Mouse (Mus musculus): Measurements from ENCODE around the gene Cyp26a1. TPM values are rescaled to one million over a fixed set of nuclear protein-coding genes. Genes with fewer than 3 reads are reported as not detected.

Cyp26a1 gene
- polyA plus RNA-seq, 1 experiment: 2.3 TPM

GRCm38 (mm10) chr19:37705722-37706121, 8.1 kb downstream of the Cyp26a1 start:
- DNase-seq: no peak
- WGBS: 89% methylated on average over 5 of the region's 5 CpGs
- H3K27ac ChIP-seq (ENCODE audit: control insufficient read depth, insufficient read depth, low read length): no peak overlapping the region
- H3K27me3 ChIP-seq (ENCODE audit: control insufficient read depth, insufficient read depth, low read length): no peaks in the 10 kb centered on the region
- TF ChIP-seq POLR2A (IDR thresholded peaks at IDR 0.05; ENCODE audit: control insufficient read depth, extremely low read depth, insufficient read depth, low read length, poor library complexity) (no peak), CTCF (IDR thresholded peaks at IDR 0.05; ENCODE audit: borderline replicate concordance, control insufficient read depth, extremely low read depth, insufficient read depth, low read length, poor library complexity) (no peak)
- no peak overlapping the region for H3K4me3 ChIP-seq (ENCODE audit: control insufficient read depth, insufficient read depth, low read length)
- H3K36me3 ChIP-seq (ENCODE audit: control insufficient read depth, insufficient read depth, low read length): no peaks in the 10 kb centered on the region
- H3K4me1 ChIP-seq (replicated peaks; ENCODE audit: control insufficient read depth, insufficient read depth, low read length): no peaks in the 10 kb centered on the region

- TF ChIP-seq CTCF (IDR thresholded peaks at IDR 0.05; ENCODE audit: borderline replicate concordance, control insufficient read depth, extremely low read depth, insufficient read depth, low read length, poor library complexity) (no peak), POLR2A (IDR thresholded peaks at IDR 0.05; ENCODE audit: control insufficient read depth, extremely low read depth, insufficient read depth, low read length, poor library complexity) (no peak)
- 88% methylated on average over 10 of the region's 10 CpGs for WGBS
Observed at GRCm38 (mm10) chr19:37714681-37715080, 17.1 kb downstream of the Cyp26a1 start.

DNA sequence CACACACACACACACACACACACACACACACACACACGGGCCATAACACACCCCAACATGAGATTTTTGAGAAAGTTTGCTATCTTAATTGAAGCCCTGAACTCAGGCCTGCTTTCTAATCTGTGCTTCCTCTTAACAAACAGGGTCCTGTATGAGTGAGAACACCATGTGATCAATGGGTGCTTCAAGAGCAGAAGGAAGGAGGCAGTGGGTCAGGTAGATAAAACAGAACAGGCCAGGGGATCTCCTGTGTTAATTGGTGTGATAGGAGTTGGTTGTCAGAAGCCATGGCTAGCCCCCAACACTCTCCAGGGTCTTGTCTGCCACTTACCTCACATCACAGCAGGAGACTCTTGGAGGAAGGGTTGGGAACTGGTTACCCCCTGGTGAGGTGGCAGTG, 18.4 kb downstream of the Cyp26a1 start:
- no peaks in the 10 kb centered on the region for H3K27me3 ChIP-seq (ENCODE audit: control insufficient read depth, insufficient read depth, low read length)
- H3K36me3 ChIP-seq (ENCODE audit: control insufficient read depth, insufficient read depth, low read length): no peaks in the 10 kb centered on the region
- 77% methylated on average over 1 of the region's 1 CpGs for WGBS
- no peak for TF ChIP-seq CTCF (IDR thresholded peaks at IDR 0.05; ENCODE audit: borderline replicate concordance, control insufficient read depth, extremely low read depth, insufficient read depth, low read length, poor library complexity)
- no peak for TF ChIP-seq POLR2A (IDR thresholded peaks at IDR 0.05; ENCODE audit: control insufficient read depth, extremely low read depth, insufficient read depth, low read length, poor library complexity)
- H3K27ac ChIP-seq (ENCODE audit: control insufficient read depth, insufficient read depth, low read length): no peak overlapping the region
- DNase-seq: no peak
- no peaks in the 10 kb centered on the region for H3K4me1 ChIP-seq (replicated peaks; ENCODE audit: control insufficient read depth, insufficient read depth, low read length)
- no peak overlapping the region for H3K4me3 ChIP-seq (ENCODE audit: control insufficient read depth, insufficient read depth, low read length)

More at GRCm38 (mm10) chr19:37714681-37715080, 17.1 kb downstream of the Cyp26a1 start:
- Histone ChIP-seq H3K4me1 (replicated peaks; ENCODE audit: control insufficient read depth, insufficient read depth, low read length) (no peaks in the 10 kb centered on the region), H3K4me3 (ENCODE audit: control insufficient read depth, insufficient read depth, low read length) (no peak overlapping the region), H3K27ac (ENCODE audit: control insufficient read depth, insufficient read depth, low read length) (no peak overlapping the region), H3K27me3 (ENCODE audit: control insufficient read depth, insufficient read depth, low read length) (no peaks in the 10 kb centered on the region), H3K36me3 (ENCODE audit: control insufficient read depth, insufficient read depth, low read length) (no peaks in the 10 kb centered on the region)
- DNase-seq: no peak

DNA sequence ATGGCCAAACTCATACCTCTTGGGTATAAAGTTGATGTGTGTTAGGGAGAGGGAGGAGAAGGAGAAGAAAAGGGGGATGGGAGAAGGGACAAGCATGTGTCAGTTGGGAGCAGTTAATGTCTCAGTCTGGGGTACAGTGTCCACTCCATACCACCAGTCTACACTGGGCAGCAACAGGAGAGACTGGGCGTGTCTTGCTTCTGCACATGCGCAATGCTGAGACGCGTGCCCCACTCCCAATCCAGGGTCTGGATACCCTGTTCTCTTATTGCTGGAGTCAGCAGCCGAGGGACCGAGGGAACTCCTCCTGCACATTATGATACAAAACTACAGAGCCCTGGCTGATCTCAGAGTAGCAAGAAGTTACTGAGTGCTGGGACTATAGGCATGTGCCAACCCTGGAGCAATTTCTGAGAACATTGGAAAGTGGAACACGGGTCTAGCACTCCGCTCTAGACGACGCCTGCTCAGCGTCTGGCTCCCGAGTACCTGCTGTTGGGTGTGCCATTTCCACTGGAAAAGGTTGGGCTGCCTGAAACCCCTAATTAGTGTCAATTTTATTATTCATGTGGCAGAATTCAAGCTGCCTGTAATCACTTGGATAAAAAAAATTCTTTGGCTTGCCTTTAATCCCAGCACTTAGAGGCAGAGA, 19.1 kb downstream of the Cyp26a1 start:
- H3K27ac ChIP-seq (ENCODE audit: control insufficient read depth, insufficient read depth, low read length): no peak overlapping the region
- H3K36me3 ChIP-seq (ENCODE audit: control insufficient read depth, insufficient read depth, low read length): no peaks in the 10 kb centered on the region
- H3K27me3 ChIP-seq (ENCODE audit: control insufficient read depth, insufficient read depth, low read length): no peaks in the 10 kb centered on the region
- H3K4me3 ChIP-seq (ENCODE audit: control insufficient read depth, insufficient read depth, low read length): no peak overlapping the region
- DNase-seq: no peak
- whole genome bisulfite sequencing: 97% methylated on average over 12 of the region's 12 CpGs
- TF ChIP-seq CTCF (IDR thresholded peaks at IDR 0.05; ENCODE audit: borderline replicate concordance, control insufficient read depth, extremely low read depth, insufficient read depth, low read length, poor library complexity) (no peak), POLR2A (IDR thresholded peaks at IDR 0.05; ENCODE audit: control insufficient read depth, extremely low read depth, insufficient read depth, low read length, poor library complexity) (no peak)
- no peaks in the 10 kb centered on the region for H3K4me1 ChIP-seq (replicated peaks; ENCODE audit: control insufficient read depth, insufficient read depth, low read length)

- no peak for TF ChIP-seq CTCF (IDR thresholded peaks at IDR 0.05; ENCODE audit: borderline replicate concordance, control insufficient read depth, extremely low read depth, insufficient read depth, low read length, poor library complexity)
- no peak for TF ChIP-seq POLR2A (IDR thresholded peaks at IDR 0.05; ENCODE audit: control insufficient read depth, extremely low read depth, insufficient read depth, low read length, poor library complexity)
- 89% methylated on average over 1 of the region's 1 CpGs for WGBS
- no peaks in the 10 kb centered on the region for H3K36me3 ChIP-seq (ENCODE audit: control insufficient read depth, insufficient read depth, low read length)
Observed at GRCm38 (mm10) chr19:37719166-37719565, 21.6 kb downstream of the Cyp26a1 start.

GRCm38 (mm10) chr19:37724591-37724990, 27.0 kb downstream of the Cyp26a1 start:
- over 99% methylated on average over 5 of the region's 5 CpGs for WGBS
- Histone ChIP-seq H3K4me3 (ENCODE audit: control insufficient read depth, insufficient read depth, low read length) (no peak overlapping the region), H3K36me3 (ENCODE audit: control insufficient read depth, insufficient read depth, low read length) (no peaks in the 10 kb centered on the region), H3K27me3 (ENCODE audit: control insufficient read depth, insufficient read depth, low read length) (no peaks in the 10 kb centered on the region), H3K4me1 (replicated peaks; ENCODE audit: control insufficient read depth, insufficient read depth, low read length) (no peaks in the 10 kb centered on the region), H3K27ac (ENCODE audit: control insufficient read depth, insufficient read depth, low read length) (no peak overlapping the region)
- no peak for TF ChIP-seq CTCF (IDR thresholded peaks at IDR 0.05; ENCODE audit: borderline replicate concordance, control insufficient read depth, extremely low read depth, insufficient read depth, low read length, poor library complexity)
- no peak for TF ChIP-seq POLR2A (IDR thresholded peaks at IDR 0.05; ENCODE audit: control insufficient read depth, extremely low read depth, insufficient read depth, low read length, poor library complexity)
- no peak for DNase-seq

More at GRCm38 (mm10) chr19:37719166-37719565, 21.6 kb downstream of the Cyp26a1 start:
- H3K4me1 ChIP-seq (replicated peaks; ENCODE audit: control insufficient read depth, insufficient read depth, low read length): no peaks in the 10 kb centered on the region
- H3K4me3 ChIP-seq (ENCODE audit: control insufficient read depth, insufficient read depth, low read length): no peak overlapping the region
- H3K27me3 ChIP-seq (ENCODE audit: control insufficient read depth, insufficient read depth, low read length): no peaks in the 10 kb centered on the region
- no peak for DNase-seq
- no peak overlapping the region for H3K27ac ChIP-seq (ENCODE audit: control insufficient read depth, insufficient read depth, low read length)
